In the genomic region with DNA sequence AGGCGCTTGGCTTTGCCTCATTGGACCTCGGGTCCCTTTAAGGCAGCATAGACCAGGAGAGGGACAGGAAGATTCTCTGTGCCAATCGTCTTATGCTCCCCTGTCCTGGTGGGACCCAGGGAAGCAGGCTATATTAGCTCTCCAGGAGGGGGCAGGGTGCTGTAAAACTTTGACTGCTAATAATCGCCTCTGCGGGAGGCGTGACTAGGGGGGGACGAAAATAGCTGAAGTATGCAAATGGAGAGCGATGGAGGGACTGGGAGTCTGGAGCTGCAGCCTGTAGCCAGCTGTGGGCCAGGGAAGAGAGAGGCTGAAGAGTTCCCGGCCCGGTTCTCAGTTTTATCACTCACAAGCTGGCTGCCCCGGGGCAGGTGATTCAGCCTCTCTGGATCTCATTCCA, we compare ENCODE assay signal across 8 mouse cellular contexts. TPM values are rescaled to one million over a fixed set of nuclear protein-coding genes. Genes with fewer than 3 reads are reported as not detected.
DNase-seq lines count a peak whose midpoint lies in the region; ATAC-seq and TF ChIP-seq lines count a peak whose summit lies in the region.

No protein-coding gene starts in this region.

- H3K27ac ChIP-seq in liver, embryonic 14.5 days: no peak overlapping the region

- H3K4me2 ChIP-seq in liver, embryonic 14.5 days (ENCODE audit: low read depth): no peak overlapping the region

- no peaks in the 10 kb centered on the region for H3K27me3 ChIP-seq in liver, embryonic 14.5 days (ENCODE audit: control insufficient read depth, insufficient read depth, low read length)

- peak; percentile 45 for DNase-seq in embryo, embryonic 10.5 days (ENCODE audit: low spot score)
- DNase-seq in embryo, embryonic 11 days: no peak
- DNase-seq in NIH3T3 (ENCODE audit: low read depth): peak; percentile 83
- DNase-seq in heart, postnatal 4 days: peak; percentile 76
- DNase-seq in liver, embryonic 14.5 days (ENCODE audit: low read depth in 3 of 3, low spot score in 3 of 3): no peak
- no peak for DNase-seq in left cerebral cortex, adult 18-20 months (ENCODE audit: low spot score in 2 of 2)
- no peak for DNase-seq in adrenal gland, postnatal 36 days
- DNase-seq in cerebellum, adult 18-20 months: no peak

- no peak for ATAC-seq in liver, embryonic 14.5 days (ENCODE audit: insufficient read depth)

- TF ChIP-seq CTCF in liver, embryonic 14.5 days (IDR thresholded peaks at IDR 0.05; ENCODE audit: low read depth): peak; percentile 27; the same call in 1 of the 2 replicates

- no peaks in the 10 kb centered on the region for H3K36me3 ChIP-seq in liver, embryonic 14.5 days (replicated peaks; ENCODE audit: control insufficient read depth, insufficient read depth, low read depth)

- 15% methylated on average over 11 of the region's 11 CpGs for WGBS in liver, embryonic 14.5 days (ENCODE audit: insufficient replicate concordance)

- H3K4me3 ChIP-seq in liver, embryonic 14.5 days (ENCODE audit: insufficient read depth in 1 of 2, low read depth in 2 of 2, low read length in 2 of 2): no peak overlapping the region

- no peaks in the 10 kb centered on the region for H3K9me3 ChIP-seq in liver, embryonic 14.5 days (ENCODE audit: control insufficient read depth, low read length)

- H3K4me1 ChIP-seq in liver, embryonic 14.5 days (replicated peaks; ENCODE audit: control insufficient read depth in 2 of 2, insufficient read depth in 2 of 2, low read length in 1 of 2): peaks cover 0 to 2% of the 10 kb centered on the region in 2 experiments; a peak in 2 of 4 replicates

- H3K9ac ChIP-seq in liver, embryonic 14.5 days (replicated peaks): no peak overlapping the region

- TF ChIP-seq EP300 in liver, embryonic 14.5 days (IDR thresholded peaks at IDR 0.05; ENCODE audit: low read depth): no peak

RNA-seq across cellular contexts. Expression of a gene that starts 27.2 kb away (rescaled TPM):
- 10 to 100 TPM; 46.4 to 49.9 TPM for total RNA-seq in heart, postnatal 4 days (2021)
- 3.6 and 4.6 TPM in 2 replicates for polyA plus RNA-seq in liver, embryonic 14.5 days (2012; rRNA removed)
- polyA plus RNA-seq in liver, embryonic 14.5 days (2014; fragmentation: Nextera tagmentation; extraction: Ambion mirVana): 1.9 and 3.4 TPM in 2 replicates
- total RNA-seq in left cerebral cortex, adult 18-20 months (2021): 10 to 100 TPM; 23.1 to 25.7 TPM
- total RNA-seq in adrenal gland, postnatal 36 days (2021): 10 to 100 TPM; 28.8 to 36.9 TPM

RNA-seq across cellular contexts. Expression of a gene that starts 44.0 kb away (rescaled TPM):
- total RNA-seq in heart, postnatal 4 days (2021): 100 to 1,000 TPM; 145 to 150 TPM
- polyA plus RNA-seq in liver, embryonic 14.5 days (2012; rRNA removed): 27.0 and 28.4 TPM in 2 replicates
- polyA plus RNA-seq in liver, embryonic 14.5 days (2014; fragmentation: Nextera tagmentation; extraction: Ambion mirVana): 41.6 and 48.5 TPM in 2 replicates
- total RNA-seq in left cerebral cortex, adult 18-20 months (2021): 10 to 100 TPM; 65.3 to 66.0 TPM
- 100 to 1,000 TPM; 128 to 136 TPM for total RNA-seq in adrenal gland, postnatal 36 days (2021)

Comparison
In these comparisons a context has a peak if more than half of its experiments do, and no peak if none do; other contexts are left out.
1. DNase-seq: peak in embryo, embryonic 10.5 days (single experiment), NIH3T3 (single experiment) and heart, postnatal 4 days (single experiment); none in embryo, embryonic 11 days (single experiment), liver, embryonic 14.5 days (0 of 3), left cerebral cortex, adult 18-20 months (0 of 2), adrenal gland, postnatal 36 days (0 of 2) and cerebellum, adult 18-20 months (0 of 2).